Mouse (Mus musculus): Measurements from ENCODE around the gene Bcar1.

- TF ChIP-seq GATA1 (IDR thresholded peaks at IDR 0.05; ENCODE audit: borderline replicate concordance, low read length) (no peak), FLI1 (IDR thresholded peaks at IDR 0.05; ENCODE audit: low read length) (no peak)
These were observed at the start of gene Bcar1 for GRCm38 (mm10) chr8:111743792-111744696.

Measured in megakaryocyte, embryonic 14.5 days (primary cell).